Mouse (Mus musculus): ENCODE results near the gene Pcbp2.

Gene Pcbp2

DNA sequence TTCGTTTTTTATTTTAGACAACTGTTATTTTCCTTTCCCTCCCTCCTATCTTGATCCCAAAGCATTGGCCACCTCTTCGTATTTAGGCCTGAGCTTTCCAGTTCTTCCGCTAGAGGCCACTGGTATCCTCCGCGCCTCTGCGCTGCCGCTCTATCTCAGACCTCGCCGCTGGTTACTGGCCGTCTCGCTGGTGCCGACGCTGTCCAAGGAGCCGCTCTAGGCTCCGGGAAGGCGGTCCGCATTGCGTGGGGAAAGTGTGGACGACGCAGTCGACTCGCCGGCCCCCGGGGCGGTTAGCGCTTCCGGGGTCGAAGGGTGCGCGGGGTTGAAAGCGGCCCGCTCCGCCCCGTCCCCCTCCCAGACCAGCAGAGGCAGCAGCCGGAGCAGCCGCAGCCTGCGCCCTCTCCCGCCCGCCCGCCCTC lies at the start of gene Pcbp2:
Pcbp2 (plus strand) TSS at position 357 of the 422 bp plus-strand sequence.
- DNase-seq, result peak; percentile 94

DNA sequence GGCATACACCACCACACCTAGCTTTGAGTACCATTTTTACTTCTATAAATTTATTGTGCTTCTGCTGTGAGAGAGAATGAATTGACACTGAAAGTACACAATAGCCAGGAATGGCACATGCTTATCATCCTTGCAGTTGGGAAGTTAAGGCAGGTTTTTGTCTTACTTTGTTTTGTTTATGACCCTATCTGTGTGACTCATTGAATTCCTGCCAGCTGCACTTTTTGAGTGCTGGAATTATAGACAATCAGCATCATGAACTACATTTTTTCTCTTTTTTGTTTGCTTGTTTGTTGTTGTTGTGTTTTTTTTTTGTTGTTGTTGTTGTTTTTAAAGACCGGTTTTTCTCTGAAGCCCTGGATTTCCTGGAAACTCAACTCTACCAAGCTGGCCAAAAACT lies 49.4 kb upstream of the Pcbp2 start:
- DNase-seq, result no peak

GRCm38 (mm10) chr15:102421437-102421836 lies 48.9 kb upstream of the Pcbp2 start:
- peak; percentile 51 for DNase-seq

GRCm38 (mm10) chr15:102423602-102424240 lies 46.6 kb upstream of the Pcbp2 start:
- DNase-seq, result no peak

GRCm38 (mm10) chr15:102424657-102425056 lies 45.7 kb upstream of the Pcbp2 start:
- DNase-seq, result no peak

GRCm38 (mm10) chr15:102426963-102427362 lies 43.4 kb upstream of the Pcbp2 start:
- no peak for DNase-seq

- DNase-seq, result no peak
Observed at GRCm38 (mm10) chr15:102432046-102432445, 38.3 kb upstream of the Pcbp2 start.

DNA sequence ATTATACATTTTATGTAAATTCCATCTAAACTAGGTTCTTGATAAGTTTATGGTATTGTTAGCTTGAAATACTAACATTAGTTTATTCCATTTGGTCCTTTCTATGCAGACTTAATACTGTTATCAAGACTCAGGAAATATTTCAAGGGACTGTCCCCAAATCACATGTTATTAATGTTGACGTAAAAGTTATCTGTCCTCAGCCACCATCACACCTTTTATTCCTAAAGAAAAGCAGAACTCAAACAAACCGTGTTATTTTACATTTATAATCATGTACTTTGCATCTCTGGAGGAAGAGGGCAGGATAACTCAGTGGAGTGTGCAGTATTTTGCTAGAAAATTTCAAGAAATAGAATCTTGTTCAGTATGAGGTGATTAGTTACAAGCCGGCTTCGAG lies 37.2 kb upstream of the Pcbp2 start:
- no peak for DNase-seq

DNA sequence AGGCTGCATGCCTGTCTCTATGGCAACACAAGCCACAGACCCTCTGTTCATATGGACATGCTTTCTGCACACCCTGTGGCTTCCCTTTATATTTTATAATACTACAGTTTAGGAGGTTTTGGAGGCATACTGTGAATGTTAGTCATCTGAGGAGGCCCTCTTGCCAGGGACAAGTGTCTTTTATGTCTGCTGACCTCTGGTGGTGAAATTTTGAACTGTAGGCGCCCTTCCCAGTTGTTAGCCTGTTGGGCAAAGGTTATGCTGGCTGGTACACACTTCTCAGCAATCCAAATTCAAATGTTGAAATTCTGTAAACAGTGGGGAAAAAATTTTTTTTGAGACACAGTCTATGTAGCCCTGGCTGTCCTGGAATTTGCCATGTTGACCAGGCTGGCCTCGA lies 27.8 kb upstream of the Pcbp2 start:
- peak; percentile 82 for DNase-seq

GRCm38 (mm10) chr15:102445146-102445545 lies 25.2 kb upstream of the Pcbp2 start, which contains the start of gene Amhr2:
Amhr2 (plus strand) TSS chr15:102445367.
- no peak for DNase-seq

- no peak for DNase-seq
Observed at GRCm38 (mm10) chr15:102446448-102446847, 23.9 kb upstream of the Pcbp2 start.

DNA sequence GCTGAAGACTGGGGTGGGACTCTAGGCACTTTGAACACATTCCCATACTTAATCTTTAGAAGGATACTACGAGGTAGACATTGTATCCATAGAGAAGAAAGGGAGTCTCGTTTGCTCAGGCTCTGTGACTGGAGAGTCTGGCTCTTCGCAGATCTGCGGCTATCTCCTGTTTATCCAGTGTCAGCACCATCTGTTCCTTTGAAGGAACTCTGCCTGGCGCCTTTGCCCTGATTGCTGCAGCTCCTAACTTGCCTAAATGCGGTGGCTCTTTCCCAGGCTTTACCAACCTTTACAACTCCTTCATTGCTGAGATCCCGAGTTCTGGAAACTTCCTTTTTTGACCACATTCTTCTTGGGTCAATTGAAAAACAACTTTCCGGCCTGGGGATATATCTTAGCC lies 21.0 kb upstream of the Pcbp2 start:
- DNase-seq, result no peak

- no peak for DNase-seq
Observed at GRCm38 (mm10) chr15:102450928-102451327, 19.4 kb upstream of the Pcbp2 start.

GRCm38 (mm10) chr15:102451666-102452430 lies 18.5 kb upstream of the Pcbp2 start:
- DNase-seq, result no peak

GRCm38 (mm10) chr15:102455993-102456392 lies 14.3 kb upstream of the Pcbp2 start:
- DNase-seq, result no peak

- no peak for DNase-seq
Observed at GRCm38 (mm10) chr15:102458050-102458736, 12.1 kb upstream of the Pcbp2 start.

DNA sequence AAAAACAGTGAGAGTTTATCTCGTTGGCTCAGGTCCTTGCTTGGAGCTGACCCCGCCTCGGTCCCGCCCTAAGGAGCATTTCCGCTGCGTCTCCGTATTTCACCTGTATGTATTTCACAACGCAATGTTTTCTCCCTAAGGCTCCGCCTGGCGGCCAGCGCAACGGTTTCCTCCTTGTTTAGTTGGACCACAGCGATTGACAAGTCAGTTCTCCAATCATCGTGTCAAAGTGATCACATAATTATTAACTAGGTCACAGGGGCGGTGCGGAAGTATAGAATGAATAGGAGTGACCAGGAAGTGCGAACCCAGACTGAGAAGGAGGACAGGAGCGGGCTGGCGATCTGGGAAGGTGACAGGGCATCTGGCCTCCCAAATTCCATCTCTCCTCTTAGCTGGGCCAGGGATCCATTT lies 11.4 kb upstream of the Pcbp2 start, which contains the start of gene Prr13:
Prr13 (plus strand) TSS at position 125 of the 414 bp plus-strand sequence.
- DNase-seq, result peak; percentile 95

DNA sequence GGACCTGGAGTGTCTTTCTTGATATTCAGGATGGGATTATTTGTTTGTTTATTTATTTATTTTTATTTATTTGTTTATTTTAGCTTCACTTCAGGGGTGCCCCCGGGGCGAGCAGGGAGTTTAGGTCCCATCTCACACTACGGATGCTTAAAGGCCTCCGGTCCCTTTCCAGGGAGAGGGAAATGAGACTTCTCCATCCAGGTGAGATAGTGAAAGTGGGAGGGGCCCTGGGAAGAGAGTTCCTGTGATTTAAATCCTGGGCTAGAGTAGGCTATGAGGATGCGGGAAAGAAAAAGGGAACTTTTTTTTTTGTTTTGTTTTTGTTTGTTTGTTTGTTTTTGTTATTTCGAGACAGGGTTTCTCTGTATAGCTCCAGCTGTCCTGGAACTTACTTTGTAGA lies 11.0 kb upstream of the Pcbp2 start:
- no peak for DNase-seq

- no peak for DNase-seq
Observed at GRCm38 (mm10) chr15:102459847-102460246, 10.5 kb upstream of the Pcbp2 start.

DNA sequence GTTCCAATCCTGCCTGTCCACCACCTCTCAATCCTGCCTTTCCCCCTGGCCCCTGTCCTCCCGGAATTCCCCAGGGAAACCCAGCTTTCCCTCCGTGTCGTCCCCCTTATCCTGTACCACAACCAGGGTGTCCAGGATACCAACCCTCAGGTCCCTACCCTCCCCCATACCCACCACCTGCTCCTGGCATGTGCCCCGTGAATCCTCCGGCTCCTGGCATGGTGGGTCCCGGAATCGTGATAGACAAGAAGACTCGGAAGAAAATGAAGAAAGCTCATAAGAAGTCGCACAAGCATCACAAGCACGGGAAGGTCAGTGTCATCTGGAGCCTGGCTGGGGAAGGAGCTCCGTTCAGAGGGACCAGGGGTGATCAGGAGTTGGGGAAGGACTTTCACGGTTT lies 9.9 kb upstream of the Pcbp2 start:
- DNase-seq, result no peak

DNA sequence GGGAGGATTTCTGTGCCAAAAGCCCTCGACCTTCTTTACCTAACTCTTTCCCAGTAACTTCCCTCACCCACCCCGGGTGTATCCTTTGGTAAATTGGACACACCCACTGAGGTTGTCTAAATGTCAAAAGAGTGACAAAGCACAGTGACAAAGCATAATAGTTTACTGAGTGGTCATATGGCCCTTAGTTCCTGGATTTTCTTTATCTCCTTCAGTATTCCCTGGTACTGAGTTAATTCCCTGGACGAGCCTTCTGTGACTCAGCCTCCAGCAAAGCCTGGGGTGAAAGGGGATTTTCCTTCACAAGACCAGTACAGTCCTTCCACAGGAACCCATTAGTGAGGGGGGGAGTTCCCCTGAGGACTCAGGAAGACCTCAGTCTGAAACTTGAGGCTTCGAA lies 9.4 kb upstream of the Pcbp2 start:
- DNase-seq, result no peak

GRCm38 (mm10) chr15:102461430-102462075 lies 8.8 kb upstream of the Pcbp2 start:
- no peak for DNase-seq

GRCm38 (mm10) chr15:102463666-102464065 lies 6.7 kb upstream of the Pcbp2 start:
- no peak for DNase-seq

Measured in cerebellum, adult 8-10 months (tissue).